Mouse (Mus musculus): ENCODE measurements around the gene Actbl2.

DNA sequence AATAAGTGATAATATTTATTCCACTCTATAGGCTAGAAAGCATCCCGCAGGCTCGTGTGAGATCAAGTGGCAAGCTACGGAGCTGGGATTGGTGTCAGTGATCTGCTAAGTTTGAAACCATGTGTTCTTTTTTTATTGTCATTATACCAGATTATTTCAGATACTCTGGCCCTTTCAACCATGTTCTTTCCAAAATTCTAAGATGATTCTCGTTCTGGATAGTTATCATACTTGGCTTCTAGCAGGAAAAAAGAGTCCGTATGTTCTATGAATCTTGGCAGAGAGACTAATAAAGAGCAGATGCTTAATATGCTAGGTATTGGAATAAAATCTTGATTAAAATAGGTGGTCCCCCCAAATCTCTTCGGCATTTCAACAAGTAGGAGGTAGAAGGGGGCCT, 25.3 kb upstream of the Actbl2 start:
- TF ChIP-seq POLR2A (IDR thresholded peaks at IDR 0.05; ENCODE audit: insufficient read length, low read depth) (no peak), MAX (IDR thresholded peaks at IDR 0.05; ENCODE audit: low read depth) (no peak), USF1 (IDR thresholded peaks at IDR 0.05; ENCODE audit: low read depth) (no peak), REST (IDR thresholded peaks at IDR 0.05; ENCODE audit: insufficient read depth, insufficient read length) (no peak), TCF12 (IDR thresholded peaks at IDR 0.05; ENCODE audit: insufficient read depth, poor library complexity, severe bottlenecking) (no peak), MYOD1 (IDR thresholded peaks at IDR 0.05; ENCODE audit: control insufficient read depth in 1 of 3, insufficient read length in 2 of 3, low read depth in 2 of 3) (no peak), E2F4 (IDR thresholded peaks at IDR 0.05; ENCODE audit: insufficient read depth) (no peak), SRF (IDR thresholded peaks at IDR 0.05; ENCODE audit: control insufficient read depth, insufficient read length, low read depth) (no peak), CEBPB (IDR thresholded peaks at IDR 0.05; ENCODE audit: insufficient read depth, poor library complexity, severe bottlenecking) (no peak), TCF3 (IDR thresholded peaks at IDR 0.05; ENCODE audit: insufficient read length, low read depth) (no peak), MYOG (IDR thresholded peaks at IDR 0.05; ENCODE audit: control insufficient read depth in 1 of 3, insufficient read depth in 1 of 3, insufficient read length in 2 of 3, low read depth in 2 of 3) (no peak)
